Mouse (Mus musculus): ENCODE measurements around the gene Pgk1. TPM values are rescaled to one million over a fixed set of nuclear protein-coding genes. Genes with fewer than 3 reads are reported as not detected.

The Pgk1 gene
- polyA plus RNA-seq, 1 experiment from 2014 or later: 325 TPM

DNA sequence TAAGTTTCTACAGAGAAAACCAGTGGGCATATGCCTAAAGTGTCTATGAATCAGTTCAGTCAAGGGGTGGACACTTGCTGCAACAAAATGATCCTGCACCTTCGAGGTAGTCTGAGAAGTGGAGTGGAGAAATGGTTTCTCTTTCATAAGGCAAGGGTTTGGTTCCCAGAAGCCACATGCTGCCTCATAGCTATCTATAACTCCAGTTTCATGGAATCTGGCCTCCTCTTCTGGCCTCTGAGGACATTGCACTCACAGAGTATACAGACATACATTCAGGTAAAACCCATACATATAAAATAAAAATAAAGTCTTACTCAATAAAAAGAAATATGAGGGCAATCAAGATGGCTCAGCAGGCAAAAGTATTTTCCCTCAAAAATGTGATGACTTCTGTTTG is 21.8 kb upstream of the Pgk1 start:
- DNase-seq (ENCODE audit: low spot score): no peak
- H3K4me1 ChIP-seq (ENCODE audit: control insufficient read depth, insufficient read depth, low read length): no peaks in the 10 kb centered on the region
- no peak overlapping the region for H3K9ac ChIP-seq (ENCODE audit: low read length)
- H3K27ac ChIP-seq (ENCODE audit: low read depth, low read length): no peak overlapping the region
- H3K27me3 ChIP-seq (replicated peaks; ENCODE audit: control insufficient read depth, insufficient read depth, low read length): no peaks in the 10 kb centered on the region
- H3K4me2 ChIP-seq (ENCODE audit: low read length): no peak overlapping the region
- no peak overlapping the region for H3K4me3 ChIP-seq (ENCODE audit: low read depth, low read length)
- no peak for ATAC-seq
- 88% methylated on average over 1 of the region's 1 CpGs for WGBS
- H3K36me3 ChIP-seq (ENCODE audit: control insufficient read depth, insufficient read depth, low read length): no peaks in the 10 kb centered on the region
- H3K9me3 ChIP-seq (replicated peaks; ENCODE audit: control insufficient read depth, low read length): no peaks in the 10 kb centered on the region

DNA sequence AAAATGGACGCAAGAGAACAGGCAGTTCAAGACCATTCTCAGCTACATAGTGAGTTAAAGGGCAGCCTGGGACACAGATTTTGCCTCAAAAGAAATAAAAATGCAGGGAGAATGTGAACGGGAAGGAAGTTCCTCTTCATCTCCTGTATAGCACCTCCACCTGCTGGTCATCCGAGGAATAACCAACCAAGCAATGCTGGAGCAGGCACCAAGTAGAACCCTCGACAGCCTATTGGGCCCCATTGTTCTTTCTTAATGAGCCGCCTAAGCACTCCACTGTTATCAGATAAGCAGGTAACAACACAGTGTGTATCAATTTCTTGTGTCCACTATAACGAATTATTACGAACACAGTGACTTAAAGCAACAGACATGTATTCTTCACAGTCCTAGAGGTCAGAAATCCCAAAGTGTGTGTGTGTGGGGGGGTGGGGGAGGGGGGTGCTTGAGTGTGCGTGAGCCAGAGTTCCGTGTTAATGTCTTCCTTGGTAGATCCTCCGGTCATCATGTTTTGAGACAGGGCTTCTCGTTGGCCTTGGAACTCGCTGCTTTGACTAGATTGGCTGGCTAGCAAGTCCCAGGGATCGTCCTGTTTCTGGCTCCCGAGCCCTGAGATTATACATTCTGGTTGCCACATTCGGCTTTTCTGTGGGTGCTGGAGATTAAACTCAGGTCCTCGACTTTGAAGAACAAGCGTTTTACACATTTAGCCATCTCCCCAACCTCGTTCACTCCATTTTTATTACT is 15.6 kb upstream of the Pgk1 start:
- Histone ChIP-seq H3K36me3 (ENCODE audit: control insufficient read depth, insufficient read depth, low read length) (no peaks in the 10 kb centered on the region), H3K4me2 (ENCODE audit: low read length) (peak overlapping the region; percentile 41), H3K4me3 (ENCODE audit: low read depth, low read length) (peak overlapping the region; percentile 23), H3K9me3 (replicated peaks; ENCODE audit: control insufficient read depth, low read length) (no peaks in the 10 kb centered on the region), H3K9ac (ENCODE audit: low read length) (peak overlapping the region; percentile 41), H3K27ac (ENCODE audit: low read depth, low read length) (no peak overlapping the region), H3K4me1 (ENCODE audit: control insufficient read depth, insufficient read depth, low read length) (no peaks in the 10 kb centered on the region), H3K27me3 (replicated peaks; ENCODE audit: control insufficient read depth, insufficient read depth, low read length) (no peaks in the 10 kb centered on the region)
- 36% methylated on average over 18 of the region's 18 CpGs for WGBS
- DNase-seq (ENCODE audit: low spot score) (peak; percentile 88), ATAC-seq (peak; percentile 95)

DNA sequence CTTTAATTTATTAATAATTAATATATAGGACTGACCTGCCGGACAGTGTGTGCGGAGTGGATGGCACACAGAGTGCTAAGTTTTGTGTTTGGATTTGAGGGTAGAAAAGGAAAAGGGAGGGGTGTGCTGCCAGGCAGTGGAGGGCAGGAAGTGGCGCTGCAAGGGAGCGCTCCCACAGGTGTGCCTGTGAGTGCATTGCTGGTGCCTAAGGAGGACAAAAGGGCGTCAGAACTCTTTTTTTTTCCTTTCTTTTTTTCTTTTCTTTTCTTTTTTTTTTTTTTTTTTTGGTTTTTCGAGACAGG is 15.1 kb upstream of the Pgk1 start:
- ATAC-seq: peak; percentile 24; the same call in 1 of the 2 replicates
- no peak overlapping the region for H3K27ac ChIP-seq (ENCODE audit: low read depth, low read length)
- no peaks in the 10 kb centered on the region for H3K4me1 ChIP-seq (ENCODE audit: control insufficient read depth, insufficient read depth, low read length)
- 78% methylated on average over 5 of the region's 6 CpGs for WGBS
- DNase-seq (ENCODE audit: low spot score): no peak
- peak overlapping the region; percentile 23; the same call in 1 of the 2 replicates for H3K4me3 ChIP-seq (ENCODE audit: low read depth, low read length)
- no peak overlapping the region; the same call in 1 of the 2 replicates for H3K9ac ChIP-seq (ENCODE audit: low read length)
- no peaks in the 10 kb centered on the region for H3K9me3 ChIP-seq (replicated peaks; ENCODE audit: control insufficient read depth, low read length)
- no peaks in the 10 kb centered on the region for H3K36me3 ChIP-seq (ENCODE audit: control insufficient read depth, insufficient read depth, low read length)
- peak overlapping the region; percentile 41 for H3K4me2 ChIP-seq (ENCODE audit: low read length)
- H3K27me3 ChIP-seq (replicated peaks; ENCODE audit: control insufficient read depth, insufficient read depth, low read length): no peaks in the 10 kb centered on the region

DNA sequence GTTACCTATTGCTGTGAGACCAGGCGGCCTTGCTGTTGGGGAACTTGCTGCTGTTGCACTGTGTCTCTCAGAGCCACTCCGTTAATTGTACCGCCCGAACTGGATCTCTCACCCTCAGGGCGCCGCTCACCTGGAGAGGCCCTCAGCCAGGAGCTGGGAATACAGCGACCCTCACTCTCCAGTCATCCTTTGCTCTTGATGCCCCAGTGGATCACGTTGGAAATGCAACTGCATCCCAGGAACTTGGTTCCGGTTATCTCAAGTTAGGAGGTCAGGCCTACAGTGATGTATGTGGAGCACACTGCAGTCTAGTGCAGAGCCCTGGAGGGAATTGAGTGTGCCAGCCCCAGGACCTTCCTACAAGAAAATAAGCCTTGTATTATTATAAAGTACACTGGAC is 10.6 kb upstream of the Pgk1 start:
- Histone ChIP-seq H3K27me3 (replicated peaks; ENCODE audit: control insufficient read depth, insufficient read depth, low read length) (no peaks in the 10 kb centered on the region), H3K36me3 (ENCODE audit: control insufficient read depth, insufficient read depth, low read length) (no peaks in the 10 kb centered on the region), H3K4me2 (ENCODE audit: low read length) (no peak overlapping the region), H3K27ac (ENCODE audit: low read depth, low read length) (no peak overlapping the region), H3K4me1 (ENCODE audit: control insufficient read depth, insufficient read depth, low read length) (no peaks in the 10 kb centered on the region), H3K9ac (ENCODE audit: low read length) (no peak overlapping the region), H3K9me3 (replicated peaks; ENCODE audit: control insufficient read depth, low read length) (no peaks in the 10 kb centered on the region), H3K4me3 (ENCODE audit: low read depth, low read length) (no peak overlapping the region)
- ATAC-seq (no peak), DNase-seq (ENCODE audit: low spot score) (no peak)
- 58% methylated on average over 9 of the region's 9 CpGs for WGBS

DNA sequence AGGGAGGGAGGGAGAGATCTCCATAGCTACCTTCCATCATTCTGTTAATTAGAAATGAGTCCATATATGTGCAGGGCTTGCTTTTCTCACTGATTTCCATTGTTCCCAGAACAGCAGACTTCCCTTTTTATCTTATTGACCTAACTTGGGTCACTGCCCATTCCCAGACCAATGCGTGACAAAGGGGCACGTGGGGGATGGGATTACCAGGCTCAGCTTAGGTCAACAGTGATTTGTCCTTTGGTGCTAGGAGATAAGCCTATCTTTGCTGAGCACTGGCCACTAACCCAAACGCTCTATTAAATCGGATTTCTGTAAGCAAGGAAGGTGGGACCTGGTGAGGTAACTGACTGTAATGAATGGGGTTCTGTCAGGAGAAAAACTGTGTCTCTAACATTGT is 2.6 kb upstream of the Pgk1 start:
- peaks cover 9% of the 10 kb centered on the region; the same call in 1 of the 2 replicates for H3K4me1 ChIP-seq (ENCODE audit: control insufficient read depth, insufficient read depth, low read length)
- no peak overlapping the region for H3K4me3 ChIP-seq (ENCODE audit: low read depth, low read length)
- no peak overlapping the region for H3K9ac ChIP-seq (ENCODE audit: low read length)
- no peaks in the 10 kb centered on the region for H3K27me3 ChIP-seq (replicated peaks; ENCODE audit: control insufficient read depth, insufficient read depth, low read length)
- H3K4me2 ChIP-seq (ENCODE audit: low read length): no peak overlapping the region
- H3K27ac ChIP-seq (ENCODE audit: low read depth, low read length): no peak overlapping the region
- no peaks in the 10 kb centered on the region for H3K36me3 ChIP-seq (ENCODE audit: control insufficient read depth, insufficient read depth, low read length)
- no peaks in the 10 kb centered on the region for H3K9me3 ChIP-seq (replicated peaks; ENCODE audit: control insufficient read depth, low read length)
- WGBS: 34% methylated on average over 4 of the region's 4 CpGs
- no peak for ATAC-seq
- no peak for DNase-seq (ENCODE audit: low spot score)

DNA sequence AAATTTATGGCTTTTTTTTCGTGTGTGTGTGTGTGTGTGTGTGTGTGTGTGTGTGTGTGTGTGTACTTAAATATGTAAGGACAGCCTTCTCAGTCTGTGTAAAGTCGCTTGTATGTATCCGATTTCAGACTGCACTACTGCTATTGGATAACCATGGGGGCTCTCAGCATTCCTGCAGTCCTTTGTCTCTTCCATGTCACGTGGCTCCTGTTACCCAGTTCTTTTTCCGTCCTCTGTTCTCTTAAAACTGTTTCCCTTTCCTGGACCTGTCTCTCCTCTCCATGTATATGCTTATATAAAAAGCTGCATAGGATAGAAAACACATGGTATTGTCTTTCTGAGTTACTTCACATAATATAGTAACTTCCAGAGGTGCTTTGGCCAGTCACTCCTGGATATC is 1.2 kb upstream of the Pgk1 start:
- DNase-seq (ENCODE audit: low spot score) (peak; percentile 54), ATAC-seq (no peak)
- 25% methylated on average over 5 of the region's 5 CpGs for WGBS
- no peaks in the 10 kb centered on the region for H3K36me3 ChIP-seq (ENCODE audit: control insufficient read depth, insufficient read depth, low read length)
- H3K9ac ChIP-seq (ENCODE audit: low read length): no peak overlapping the region
- H3K4me3 ChIP-seq (ENCODE audit: low read depth, low read length): no peak overlapping the region
- H3K9me3 ChIP-seq (replicated peaks; ENCODE audit: control insufficient read depth, low read length): no peaks in the 10 kb centered on the region
- no peaks in the 10 kb centered on the region for H3K27me3 ChIP-seq (replicated peaks; ENCODE audit: control insufficient read depth, insufficient read depth, low read length)
- H3K4me2 ChIP-seq (ENCODE audit: low read length): 0 out of 2 replicates have a peak overlapping the region, but pooled peaks have one; percentile 2
- H3K27ac ChIP-seq (ENCODE audit: low read depth, low read length): peak overlapping the region; percentile 87
- H3K4me1 ChIP-seq (ENCODE audit: control insufficient read depth, insufficient read depth, low read length): peaks cover 9% of the 10 kb centered on the region; the same call in 1 of the 2 replicates

DNA sequence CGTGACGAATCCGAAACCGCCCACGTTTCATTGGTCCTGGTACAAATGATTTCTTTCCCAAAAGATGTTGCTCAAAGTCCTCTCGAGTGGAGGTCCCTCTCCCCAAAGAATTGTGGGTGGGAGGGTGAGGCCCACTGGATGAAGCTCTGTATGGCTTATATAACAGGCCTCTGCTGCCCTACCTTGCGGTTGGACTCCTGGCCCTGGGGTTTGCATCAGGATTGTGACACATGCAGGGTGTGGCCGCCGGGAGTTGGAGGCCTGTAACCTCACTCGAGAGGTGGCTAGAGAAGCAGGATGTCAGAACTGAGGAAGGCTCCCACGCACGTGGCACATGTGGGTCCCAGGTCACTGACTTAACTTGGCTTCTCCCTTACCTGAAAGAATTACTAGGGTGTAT is 837 bp downstream of the Pgk1 start:
- Histone ChIP-seq H3K4me1 (ENCODE audit: control insufficient read depth, insufficient read depth, low read length) (peaks cover 9% of the 10 kb centered on the region; the same call in 1 of the 2 replicates), H3K4me3 (ENCODE audit: low read depth, low read length) (peak overlapping the region; percentile 39), H3K27ac (ENCODE audit: low read depth, low read length) (no peak overlapping the region), H3K9ac (ENCODE audit: low read length) (peak overlapping the region; percentile 58), H3K4me2 (ENCODE audit: low read length) (peak overlapping the region; percentile 63), H3K36me3 (ENCODE audit: control insufficient read depth, insufficient read depth, low read length) (no peaks in the 10 kb centered on the region), H3K9me3 (replicated peaks; ENCODE audit: control insufficient read depth, low read length) (no peaks in the 10 kb centered on the region), H3K27me3 (replicated peaks; ENCODE audit: control insufficient read depth, insufficient read depth, low read length) (no peaks in the 10 kb centered on the region)
- ATAC-seq: no peak
- WGBS: 35% methylated on average over 12 of the region's 12 CpGs
- DNase-seq (ENCODE audit: low spot score): no peak

DNA sequence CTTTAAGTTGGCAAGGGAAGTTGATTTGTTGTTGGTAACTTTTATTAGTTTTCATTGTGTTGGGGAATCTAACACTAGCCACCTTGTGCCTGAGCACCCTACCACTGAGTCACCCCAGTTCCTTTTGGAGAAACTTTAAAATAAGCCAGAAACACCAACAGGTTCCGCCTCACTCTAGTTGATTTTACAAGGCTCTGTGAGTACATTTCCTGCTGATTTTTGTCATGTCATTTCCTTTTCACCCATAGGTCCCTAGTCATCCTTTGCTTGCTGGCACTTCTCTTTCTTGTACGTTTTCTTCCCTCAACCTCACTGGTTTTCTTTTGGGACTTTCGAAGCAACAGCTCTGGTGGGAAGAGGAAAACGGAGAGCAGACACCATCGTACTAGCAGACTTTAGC is 2.5 kb downstream of the Pgk1 start:
- H3K4me1 ChIP-seq (ENCODE audit: control insufficient read depth, insufficient read depth, low read length): peaks cover 9% of the 10 kb centered on the region; the same call in 1 of the 2 replicates
- WGBS: 65% methylated on average over 5 of the region's 5 CpGs
- ATAC-seq (no peak), DNase-seq (ENCODE audit: low spot score) (no peak)
- no peaks in the 10 kb centered on the region for H3K9me3 ChIP-seq (replicated peaks; ENCODE audit: control insufficient read depth, low read length)
- H3K4me2 ChIP-seq (ENCODE audit: low read length): peak overlapping the region; percentile 63
- H3K27ac ChIP-seq (ENCODE audit: low read depth, low read length): no peak overlapping the region
- H3K36me3 ChIP-seq (ENCODE audit: control insufficient read depth, insufficient read depth, low read length): peaks cover 7% of the 10 kb centered on the region; the same call in 1 of the 2 replicates
- peak overlapping the region; percentile 39 for H3K4me3 ChIP-seq (ENCODE audit: low read depth, low read length)
- no peaks in the 10 kb centered on the region for H3K27me3 ChIP-seq (replicated peaks; ENCODE audit: control insufficient read depth, insufficient read depth, low read length)
- H3K9ac ChIP-seq (ENCODE audit: low read length): no peak overlapping the region; the same call in 1 of the 2 replicates

DNA sequence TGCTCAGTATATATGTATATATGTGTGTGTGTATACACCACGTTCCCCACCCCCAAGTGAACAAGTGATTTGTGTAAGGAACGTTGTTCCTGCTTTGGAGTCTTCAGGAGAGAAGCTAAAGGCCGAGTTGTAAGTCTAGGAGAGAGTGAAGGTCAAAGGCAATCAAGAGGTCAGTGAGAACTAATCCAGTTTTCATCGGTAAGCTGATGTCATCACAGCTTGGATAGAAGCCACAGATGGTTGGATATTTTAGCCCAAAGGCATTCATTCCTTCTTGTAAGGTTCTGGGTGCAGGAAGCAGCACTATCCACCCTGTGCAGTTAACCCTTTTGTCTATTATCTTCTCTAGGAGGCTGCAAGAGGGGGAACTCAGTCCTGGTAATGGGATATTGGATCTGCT is 3.2 kb downstream of the Pgk1 start:
- H3K36me3 ChIP-seq (ENCODE audit: control insufficient read depth, insufficient read depth, low read length): peaks cover 14% of the 10 kb centered on the region
- no peak overlapping the region for H3K9ac ChIP-seq (ENCODE audit: low read length)
- ATAC-seq (no peak), DNase-seq (ENCODE audit: low spot score) (no peak)
- H3K9me3 ChIP-seq (replicated peaks; ENCODE audit: control insufficient read depth, low read length): no peaks in the 10 kb centered on the region
- WGBS: 61% methylated on average over 4 of the region's 4 CpGs
- no peak overlapping the region for H3K27ac ChIP-seq (ENCODE audit: low read depth, low read length)
- H3K4me2 ChIP-seq (ENCODE audit: low read length): peak overlapping the region; percentile 63; the same call in 1 of the 2 replicates
- H3K4me1 ChIP-seq (ENCODE audit: control insufficient read depth, insufficient read depth, low read length): peaks cover 9% of the 10 kb centered on the region; the same call in 1 of the 2 replicates
- H3K27me3 ChIP-seq (replicated peaks; ENCODE audit: control insufficient read depth, insufficient read depth, low read length): no peaks in the 10 kb centered on the region
- no peak overlapping the region for H3K4me3 ChIP-seq (ENCODE audit: low read depth, low read length)
